Mouse (Mus musculus) retina, adult 2 months (tissue): ENCODE data around the gene Rfx8.

Source experiments
- DNase-seq: peaks from one replicate; pipeline ENCODE4 v3.0.0-alpha.2; 2012; ENCODE audit warnings: low read depth, low spot score

The Rfx8 gene

GRCm38 (mm10) chr1:39720632-39721350 lies at the start of gene Rfx8:
TSS of gene Rfx8 (minus strand) at chr1:39720997.
- DNase-seq: no peak

- DNase-seq: no peak
Measured at GRCm38 (mm10) chr1:39770436-39770835, 49.6 kb upstream of the Rfx8 start.

- no peak for DNase-seq
Measured at GRCm38 (mm10) chr1:39768017-39768416, 47.2 kb upstream of the Rfx8 start.

GRCm38 (mm10) chr1:39765854-39766493 lies 45.2 kb upstream of the Rfx8 start:
- no peak for DNase-seq

GRCm38 (mm10) chr1:39762025-39762370 lies 41.2 kb upstream of the Rfx8 start:
- DNase-seq: no peak

GRCm38 (mm10) chr1:39761211-39762024 lies 40.6 kb upstream of the Rfx8 start:
- DNase-seq: peak; percentile 25

- no peak for DNase-seq
Measured at GRCm38 (mm10) chr1:39760181-39760715, 39.5 kb upstream of the Rfx8 start.

GRCm38 (mm10) chr1:39759231-39760175 lies 38.7 kb upstream of the Rfx8 start:
- DNase-seq: no peak

GRCm38 (mm10) chr1:39758244-39758643 lies 37.4 kb upstream of the Rfx8 start:
- DNase-seq: no peak

- no peak for DNase-seq
Measured at GRCm38 (mm10) chr1:39756952-39757351, 36.2 kb upstream of the Rfx8 start.

GRCm38 (mm10) chr1:39754224-39754957 lies 33.6 kb upstream of the Rfx8 start:
- DNase-seq: no peak

- DNase-seq: no peak
Measured at GRCm38 (mm10) chr1:39751537-39751936, 30.7 kb upstream of the Rfx8 start.

GRCm38 (mm10) chr1:39749664-39750063 lies 28.9 kb upstream of the Rfx8 start:
- DNase-seq: no peak

- no peak for DNase-seq
Measured at GRCm38 (mm10) chr1:39749214-39749613, 28.4 kb upstream of the Rfx8 start.

GRCm38 (mm10) chr1:39748666-39749065 lies 27.9 kb upstream of the Rfx8 start:
- DNase-seq: no peak

- no peak for DNase-seq
Measured at GRCm38 (mm10) chr1:39746464-39746863, 25.7 kb upstream of the Rfx8 start.

- no peak for DNase-seq
Measured at GRCm38 (mm10) chr1:39740948-39741347, 20.2 kb upstream of the Rfx8 start.

GRCm38 (mm10) chr1:39740002-39740401 lies 19.2 kb upstream of the Rfx8 start:
- no peak for DNase-seq

GRCm38 (mm10) chr1:39735927-39736604 lies 15.3 kb upstream of the Rfx8 start:
- no peak for DNase-seq

- DNase-seq: no peak
Measured at GRCm38 (mm10) chr1:39735493-39735892, 14.7 kb upstream of the Rfx8 start.
